Mouse (Mus musculus): ENCODE data around the gene Eapp.
"Not testable (repeated sequence)": the region's sequence is repeated elsewhere in the genome, so short reads cannot be mapped to it uniquely, and the experiment has no call there.

GRCm38 (mm10) chr12:54738661-54739243 is 43.1 kb upstream of the Eapp start:
- not testable (repeated sequence) for TF ChIP-seq CTCF (IDR thresholded peaks at IDR 0.05; ENCODE audit: low read depth); EP300 (optimal IDR thresholded peaks at IDR 0.05)

Measured in stomach, postnatal 0 days (tissue).